Comparison of ENCODE assay signal across 14 mouse cellular contexts in genomic region chr10:34175870-34176606, GRCm38 (mm10). TPM values are rescaled to one million over a fixed set of nuclear protein-coding genes. Genes with fewer than 3 reads are reported as not detected.
A peak's percentile ranks its signal among the peaks of the same experiment; 100 is the strongest.
DNase-seq lines count a peak whose midpoint lies in the region; ATAC-seq lines count a peak whose summit lies in the region.
"Had no signal": no experiment of that assay in that cellular context is flagged by ENCODE, and none has a peak within 500 bp of the region (broad histone marks: within the 10 kb centered on the region; RNA-seq: fewer than 3 reads in every experiment).

No protein-coding gene starts in this region.

- peak; percentile 7 for DNase-seq in CD4-positive, CD25-positive, alpha-beta regulatory T cell, adult 2 months (ENCODE audit: low read depth, low spot score)
- peak; percentile 23 for DNase-seq in thymus, postnatal 0 days (ENCODE audit: low spot score)
- DNase-seq in thymus, postnatal 36 days = no peak
- DNase-seq in limb, embryonic 10.5 days (ENCODE audit: low spot score) = peak; percentile 72
- DNase-seq in thymus, postnatal 4 days = peak; percentile 13
- DNase-seq in left cerebral cortex, adult 9 months (ENCODE audit: low spot score in 2 of 2) = no peak
- DNase-seq: kidney, postnatal 4 days; lung, adult 2 months; midbrain, embryonic 14.5 days had no signal

- peaks cover 24% of the 10 kb centered on the region for H3K4me1 ChIP-seq in limb, embryonic 10.5 days

- peak overlapping the region; percentile 83 for H3K27ac ChIP-seq in limb, embryonic 10.5 days
- H3K27ac ChIP-seq: left cerebral cortex, adult 2 months had no signal

- H3K36me3 ChIP-seq in limb, embryonic 10.5 days = peaks cover 11% of the 10 kb centered on the region; the same call in 1 of the 2 replicates
- H3K36me3 ChIP-seq: G1E had no signal

- H3K27me3 ChIP-seq in limb, embryonic 10.5 days (ENCODE audit: low read depth, poor library complexity, severe bottlenecking) = no peaks in the 10 kb centered on the region

- ATAC-seq in CD4-positive, CD25-positive, alpha-beta regulatory T cell, adult 4 months = no peak
- no peak for ATAC-seq in megakaryocyte-erythroid progenitor cell, adult 5-6 weeks (replicated peaks; ENCODE audit: low FRiP score, low TSS enrichment, poor library complexity, severe bottlenecking)
- ATAC-seq: activated CD4-positive, CD25-positive, alpha-beta regulatory T cell, adult 4 months had no signal

- H3K4me3 ChIP-seq in limb, embryonic 10.5 days = peak overlapping the region; percentile 17; the same call in 1 of the 2 replicates
- H3K4me3 ChIP-seq: left cerebral cortex, adult 2 months had no signal

- WGBS in limb, embryonic 10.5 days = 17% methylated on average over 8 of the region's 8 CpGs

- no peaks in the 10 kb centered on the region for H3K9me3 ChIP-seq in limb, embryonic 10.5 days (replicated peaks)
- H3K9me3 ChIP-seq: G1E had no signal

RNA-seq across cellular contexts. Expression of gene Dse, which starts 31.5 kb away (rescaled TPM):
- 1 to 10 TPM; 1.3 to 2.0 TPM for polyA plus RNA-seq in CD4-positive, CD25-positive, alpha-beta regulatory T cell, adult 4 months (2017; shearing (Covaris generic))
- polyA plus RNA-seq in thymus, postnatal 0 days (2015; fragmentation: Nextera tagmentation; extraction: Ambion mirVana) = 5.1 and 5.5 TPM in 2 replicates
- polyA plus RNA-seq in limb, embryonic 10.5 days (2016; fragmentation: Nextera tagmentation; extraction: Ambion mirVana) = 26.7 and 35.2 TPM in 2 replicates
- total RNA-seq in megakaryocyte-erythroid progenitor cell, adult 5-6 weeks (2014; fragmentation: Nextera tagmentation) = 2.4 TPM in 1 of 2 replicates, not detected in the other
- 3.9 TPM in 1 of 2 replicates, not detected in the other for total RNA-seq in megakaryocyte-erythroid progenitor cell, adult 5-6 weeks (2017)
- polyA plus RNA-seq: G1E had no signal

RNA-seq across cellular contexts. Expression of gene Calhm6, which starts 48.3 kb away (rescaled TPM):
- polyA plus RNA-seq in CD4-positive, CD25-positive, alpha-beta regulatory T cell, adult 4 months (2017; shearing (Covaris generic)) = 10 to 100 TPM; 45.0 to 54.8 TPM
- 9.2 and 9.8 TPM in 2 replicates for polyA plus RNA-seq in thymus, postnatal 0 days (2015; fragmentation: Nextera tagmentation; extraction: Ambion mirVana)
- polyA plus RNA-seq in limb, embryonic 10.5 days (2016; fragmentation: Nextera tagmentation; extraction: Ambion mirVana) = 0.69 and 0.95 TPM in 2 replicates
- total RNA-seq in megakaryocyte-erythroid progenitor cell, adult 5-6 weeks (2014; fragmentation: Nextera tagmentation) = 0.79 and 0.94 TPM in 2 replicates
- 4.5 TPM in 1 of 2 replicates, not detected in the other for total RNA-seq in megakaryocyte-erythroid progenitor cell, adult 5-6 weeks (2017)
- polyA plus RNA-seq: G1E had no signal

Comparison
In these comparisons a context has a peak if more than half of its experiments do, and no peak if none do; other contexts are left out.
1. DNase-seq: peak in CD4-positive, CD25-positive, alpha-beta regulatory T cell, adult 2 months (single experiment), thymus, postnatal 0 days (single experiment), limb, embryonic 10.5 days (single experiment) and thymus, postnatal 4 days (single experiment); none in thymus, postnatal 36 days (0 of 2) and left cerebral cortex, adult 9 months (0 of 2).